Mouse (Mus musculus) left cerebral cortex, adult 2 months (tissue): Measurements from ENCODE around the gene Dennd1b. TPM values are rescaled to one million over a fixed set of nuclear protein-coding genes. Genes with fewer than 3 reads are reported as not detected.
A peak's percentile ranks its signal among the peaks of the same experiment; 100 is the strongest.

ENCODE experiments used
- DNase-seq, 2 experiments: peaks; one replicate each; pipeline ENCODE4 v3.0.0; 2021 to 2022; ENCODE audit warnings: low spot score in 2 of 2, mixed read lengths in 1 of 2; ENCODE audit errors: extremely low spot score in 1 of 2
- H3K27ac ChIP-seq: fragments of 200-600 bp; 2 replicates; pipeline ENCODE4 v1.8.1; 2022
- H3K4me3 ChIP-seq: fragments of 200-600 bp; 2 replicates; pipeline ENCODE4 v1.8.1; 2022
- CTCF ChIP-seq: fragments of 200-600 bp; IDR thresholded peaks from 2 replicates; pipeline ENCODE4 v1.8.1; 2022; ENCODE audit warnings: antibody characterized with exemption, mild to moderate bottlenecking, moderate library complexity
- intact Hi-C: fragments of 180-260 bp; cut with DNase I; formaldehyde crosslinking; loops from one replicate; pipeline ENCODE4 v1.15.1; 2025
- total RNA-seq, 2 experiments: library from RNA; stranded (reverse); gene quantifications; 2 replicates each; pipeline ENCODE4 v1.2.3; 2021

Dennd1b gene
- total RNA-seq, 2 experiments from 2014 or later = 44.6 to 48.9 TPM

DNA sequence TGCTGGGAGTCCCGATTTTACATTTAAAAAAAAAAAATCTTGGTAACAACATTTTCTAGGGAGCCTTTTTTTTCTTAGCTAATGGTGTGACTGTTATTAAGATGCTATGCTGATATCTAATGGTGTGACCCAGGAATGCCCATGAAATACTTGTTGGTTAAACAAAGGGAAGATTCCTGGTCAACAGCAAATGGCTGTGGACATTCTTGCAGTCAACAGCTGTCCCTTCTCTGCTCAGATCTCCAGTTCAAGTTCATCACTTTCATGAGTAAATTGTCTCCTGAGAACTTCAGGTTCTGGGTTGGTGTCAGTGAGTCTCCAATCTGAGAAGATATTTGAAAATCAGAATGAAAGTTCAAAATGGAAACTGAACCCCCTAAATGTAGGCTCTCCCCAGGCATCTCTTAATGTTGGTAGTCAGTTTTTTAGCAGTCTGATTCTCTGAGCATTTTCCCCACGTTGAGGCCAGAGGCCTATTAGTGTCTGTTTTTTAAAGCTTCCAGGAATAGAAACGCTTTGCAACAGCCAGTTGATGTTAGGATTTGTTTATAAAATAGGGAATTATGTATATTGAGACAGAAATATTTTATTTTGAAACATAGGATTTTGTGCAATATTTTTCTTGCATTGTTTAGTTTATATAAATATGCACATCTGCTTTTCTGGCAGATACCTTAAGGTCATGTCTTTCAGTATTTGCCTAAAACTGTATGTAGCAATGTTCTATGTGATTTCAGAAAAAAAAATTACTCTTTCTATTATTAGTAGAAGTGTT is 211.0 kb downstream of the Dennd1b start:
- no peak for DNase-seq
- no peak overlapping the region for H3K4me3 ChIP-seq
- intact Hi-C loops = loop anchor here (5.0 kb wide), 1 partner anchor 93 kb away; no protein-coding TSS in a partner anchor
- no peak overlapping the region for H3K27ac ChIP-seq
- no peak for TF ChIP-seq CTCF

DNA sequence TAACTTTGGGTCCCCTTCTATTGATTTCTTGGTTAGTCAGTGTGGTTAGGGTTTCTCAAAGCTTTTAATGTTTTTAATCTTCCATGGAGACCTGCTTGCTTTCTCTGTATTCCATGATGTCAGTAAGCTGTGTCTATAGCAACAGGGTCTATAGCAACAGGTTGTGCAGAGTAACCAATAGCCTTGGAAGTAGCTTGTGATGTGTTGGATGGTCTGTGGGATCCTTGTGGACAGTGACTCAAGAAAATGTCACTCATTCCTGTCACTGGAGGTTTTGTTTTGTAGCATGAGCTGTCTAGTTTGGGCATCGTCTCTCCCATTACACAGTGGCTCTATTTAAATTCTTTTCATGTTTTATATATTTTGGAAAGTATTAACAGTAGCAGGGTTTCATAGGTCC is 216.5 kb downstream of the Dennd1b start:
- no peak for TF ChIP-seq CTCF
- no peak overlapping the region for H3K27ac ChIP-seq
- DNase-seq = no peak
- intact Hi-C loops = no loop called here
- H3K4me3 ChIP-seq = no peak overlapping the region

DNA sequence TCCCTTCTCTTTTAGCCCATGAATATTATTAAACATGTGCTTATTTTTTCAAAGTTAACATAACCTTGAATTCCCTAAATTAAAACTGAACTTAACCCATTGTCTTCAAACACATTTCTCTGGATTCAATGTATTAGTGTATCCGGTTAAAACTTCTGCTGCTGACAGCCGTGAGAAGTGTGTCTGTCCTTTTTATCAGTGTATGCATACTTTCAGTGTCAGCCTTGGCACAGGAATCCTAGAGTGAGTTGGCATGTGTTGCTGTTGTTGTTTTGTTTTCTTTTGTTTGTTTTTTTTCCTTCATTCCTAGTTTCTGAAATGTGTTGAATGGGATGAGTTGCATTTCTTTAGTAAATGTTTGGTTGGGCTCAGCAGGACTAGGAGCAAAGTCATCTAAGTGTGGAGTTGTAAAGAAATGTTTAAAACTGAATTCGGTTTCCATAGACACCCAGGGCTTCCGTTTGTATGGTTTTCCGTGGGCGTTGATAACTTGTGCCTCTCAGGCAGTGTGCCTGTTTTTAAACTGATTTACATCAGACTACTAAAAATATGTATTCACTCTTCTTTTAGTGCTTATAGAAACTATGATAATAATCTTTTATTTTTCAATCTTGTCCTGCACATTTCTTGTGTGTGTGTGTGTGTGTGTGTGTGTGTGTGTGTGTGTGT is 217.4 kb downstream of the Dennd1b start:
- DNase-seq = no peak
- Histone ChIP-seq H3K4me3 (no peak overlapping the region), H3K27ac (no peak overlapping the region)
- no peak for TF ChIP-seq CTCF
- intact Hi-C loops = no loop called here

DNA sequence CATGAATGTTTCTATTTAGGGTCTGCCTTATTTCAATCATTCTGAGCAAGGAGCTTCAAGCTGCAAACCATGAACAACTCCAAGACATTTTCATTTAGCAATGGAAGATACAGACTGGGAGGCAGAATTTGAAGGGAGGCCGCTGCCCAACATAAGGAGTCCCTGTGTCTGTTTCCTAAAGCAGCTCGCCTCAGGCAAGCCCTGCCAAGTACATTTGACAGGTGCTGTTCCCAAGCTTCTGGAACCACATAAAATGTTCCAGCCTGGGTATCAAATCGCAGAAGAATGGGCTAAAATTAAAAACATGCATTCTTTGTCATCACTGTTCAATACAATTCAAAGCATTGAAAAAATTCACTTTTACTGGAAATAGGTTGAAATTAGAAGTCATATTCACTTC is 229.4 kb downstream of the Dennd1b start:
- Histone ChIP-seq H3K27ac (no peak overlapping the region), H3K4me3 (no peak overlapping the region)
- intact Hi-C loops = no loop called here
- DNase-seq = no peak
- no peak for TF ChIP-seq CTCF

DNA sequence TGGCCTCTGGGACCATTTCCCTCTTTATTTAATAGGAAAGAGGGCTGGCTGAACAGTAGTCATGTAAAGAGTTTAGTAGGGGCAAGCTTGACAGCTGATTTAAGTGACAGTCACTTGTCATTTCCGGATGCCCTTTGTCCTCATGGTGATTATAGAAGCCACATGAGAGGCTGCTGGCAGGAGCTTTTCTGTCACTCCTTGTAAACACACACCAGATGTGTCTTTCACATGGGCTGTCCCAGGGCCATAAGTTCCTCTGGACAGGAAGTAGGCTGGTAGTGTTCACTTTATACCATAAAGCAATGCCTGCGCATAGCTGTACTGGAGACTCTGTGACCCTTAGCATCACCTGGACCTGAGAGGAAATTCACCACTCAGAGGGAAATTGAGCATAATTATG is 230.8 kb downstream of the Dennd1b start:
- Histone ChIP-seq H3K4me3 (no peak overlapping the region), H3K27ac (no peak overlapping the region)
- DNase-seq = no peak
- no peak for TF ChIP-seq CTCF
- intact Hi-C loops = no loop called here

DNA sequence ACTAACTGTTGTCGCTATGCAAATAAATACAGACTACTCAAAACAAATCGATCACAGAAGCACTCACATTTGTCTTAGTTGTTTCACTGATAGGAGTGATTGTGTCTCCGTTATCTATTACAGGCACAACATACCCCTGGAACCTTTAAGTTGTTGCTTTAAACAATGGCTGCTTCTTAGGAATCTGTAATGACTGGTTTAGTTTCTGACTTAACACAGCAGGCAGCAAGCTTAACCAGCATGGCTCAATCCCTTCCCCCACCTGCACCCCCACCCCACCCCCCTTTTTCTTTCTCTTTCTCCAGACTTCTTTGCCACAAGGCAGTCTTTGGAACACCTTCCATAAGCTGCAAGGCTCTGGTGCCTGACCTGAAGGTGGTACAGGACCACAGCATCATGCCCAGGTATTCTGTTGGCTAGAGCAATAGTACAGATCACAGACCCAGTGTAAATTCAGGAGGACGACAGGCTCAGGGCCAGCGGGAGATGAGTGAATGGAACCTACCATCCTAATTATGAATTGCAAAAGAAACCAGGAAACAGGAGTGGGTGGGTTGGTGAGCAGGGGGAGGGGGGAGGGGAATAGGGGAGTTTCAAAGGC is 231.3 kb downstream of the Dennd1b start:
- Histone ChIP-seq H3K27ac (no peak overlapping the region), H3K4me3 (no peak overlapping the region)
- no peak for DNase-seq
- intact Hi-C loops = no loop called here
- no peak for TF ChIP-seq CTCF

DNA sequence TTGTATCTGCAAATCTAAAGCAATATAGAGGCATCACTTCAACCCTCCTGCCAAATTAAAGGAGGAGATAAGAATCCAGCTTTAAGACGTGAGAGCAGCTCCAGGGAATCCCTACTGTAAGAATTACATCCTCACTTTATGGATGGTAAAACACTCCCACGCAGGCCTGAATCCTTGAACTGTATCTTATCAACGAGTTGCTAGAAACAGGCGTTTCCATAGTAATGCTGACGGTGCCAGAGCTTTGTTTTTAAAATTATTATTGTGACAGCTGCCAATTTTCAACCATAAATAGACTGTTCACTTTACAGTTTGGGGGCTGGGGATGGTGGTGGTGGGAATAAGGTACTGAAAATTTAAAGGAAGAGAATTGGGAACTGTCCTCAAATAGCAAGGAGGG is 239.8 kb downstream of the Dennd1b start:
- no peak overlapping the region for H3K4me3 ChIP-seq
- intact Hi-C loops = no loop called here
- H3K27ac ChIP-seq = no peak overlapping the region
- no peak for TF ChIP-seq CTCF
- no peak for DNase-seq

DNA sequence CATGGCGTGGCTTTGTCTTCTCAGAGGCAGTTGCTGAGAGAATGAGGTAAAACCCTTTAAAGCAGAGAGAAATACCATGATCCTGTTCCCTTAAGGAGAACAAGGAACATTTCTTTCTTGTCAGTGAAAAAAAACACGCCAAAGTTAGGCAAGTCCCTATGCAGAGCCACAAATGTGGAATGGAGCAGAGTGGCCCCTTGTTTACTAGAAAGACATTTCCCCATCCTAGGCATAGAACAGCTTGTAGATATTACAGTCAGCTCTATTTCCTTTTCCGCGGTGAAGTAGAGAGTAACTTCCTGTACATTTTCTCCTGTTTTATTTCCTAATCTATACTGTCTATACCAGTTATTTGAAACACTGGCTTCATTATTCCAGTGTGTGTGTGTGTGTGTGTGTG is 243.0 kb downstream of the Dennd1b start:
- Histone ChIP-seq H3K27ac (no peak overlapping the region), H3K4me3 (no peak overlapping the region)
- DNase-seq = no peak
- intact Hi-C loops = no loop called here
- TF ChIP-seq CTCF = no peak

DNA sequence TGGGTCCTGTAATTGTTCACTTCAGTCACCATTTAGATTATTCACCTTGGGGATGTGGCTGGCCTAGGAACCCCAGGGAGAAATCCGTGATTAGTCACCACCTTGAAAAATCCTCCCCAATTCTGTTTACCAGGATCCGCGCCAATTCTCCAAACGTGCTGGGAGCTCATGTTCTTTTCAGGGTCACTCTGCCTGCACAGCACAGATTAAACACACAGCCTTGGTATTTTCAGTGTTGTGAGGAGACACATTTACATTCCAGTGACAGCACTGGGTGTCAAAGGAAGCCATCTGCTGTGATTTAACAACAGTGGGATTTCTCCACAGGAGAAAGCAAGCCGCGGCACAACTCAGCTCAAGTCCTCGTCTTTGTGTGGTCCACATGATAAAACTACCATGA is 246.6 kb downstream of the Dennd1b start:
- Histone ChIP-seq H3K27ac (no peak overlapping the region), H3K4me3 (no peak overlapping the region)
- intact Hi-C loops = no loop called here
- peak in 1 of 2 experiments; percentile 14 for DNase-seq
- TF ChIP-seq CTCF = no peak

DNA sequence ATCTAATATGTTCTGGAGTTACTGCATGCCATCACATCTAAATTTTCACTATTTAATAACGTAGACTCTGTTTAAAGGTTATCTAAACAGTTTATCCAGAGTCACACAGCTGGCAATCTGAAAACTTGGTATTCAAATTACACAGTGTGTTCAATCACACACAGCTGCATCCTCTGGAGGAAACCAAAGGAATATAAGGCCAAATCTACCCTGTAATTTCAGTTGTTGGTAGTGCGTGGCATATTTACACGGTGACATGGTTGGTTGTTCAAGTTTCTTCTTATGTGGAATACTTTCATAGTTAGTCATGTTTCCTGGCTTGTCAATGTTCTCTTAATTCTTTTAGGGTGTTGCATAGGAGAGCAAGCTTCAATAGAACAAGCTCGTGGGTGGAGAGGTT is 247.3 kb downstream of the Dennd1b start:
- Histone ChIP-seq H3K4me3 (no peak overlapping the region), H3K27ac (no peak overlapping the region)
- intact Hi-C loops = no loop called here
- no peak for DNase-seq
- TF ChIP-seq CTCF = no peak

DNA sequence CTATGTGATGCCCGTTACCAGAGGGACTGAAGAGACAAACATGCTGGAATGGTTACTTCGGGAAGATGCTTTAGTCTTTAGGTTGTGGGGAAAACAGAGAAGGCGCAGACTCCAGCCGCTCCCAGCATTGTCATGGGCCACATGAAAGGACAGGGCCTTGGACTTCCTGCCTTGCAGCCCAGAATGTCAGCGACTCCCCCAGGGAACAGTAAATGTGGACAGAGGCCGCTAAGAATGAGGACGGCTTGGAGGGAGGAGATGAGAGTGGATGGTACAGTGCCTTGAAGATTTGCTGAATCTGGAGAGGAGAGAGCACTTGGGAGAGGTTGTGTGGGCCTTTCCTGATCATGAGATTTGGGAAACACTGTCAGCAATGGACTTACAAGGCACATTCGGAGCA is 252.1 kb downstream of the Dennd1b start:
- Histone ChIP-seq H3K4me3 (no peak overlapping the region), H3K27ac (no peak overlapping the region)
- TF ChIP-seq CTCF = no peak
- intact Hi-C loops = no loop called here
- DNase-seq = no peak

DNA sequence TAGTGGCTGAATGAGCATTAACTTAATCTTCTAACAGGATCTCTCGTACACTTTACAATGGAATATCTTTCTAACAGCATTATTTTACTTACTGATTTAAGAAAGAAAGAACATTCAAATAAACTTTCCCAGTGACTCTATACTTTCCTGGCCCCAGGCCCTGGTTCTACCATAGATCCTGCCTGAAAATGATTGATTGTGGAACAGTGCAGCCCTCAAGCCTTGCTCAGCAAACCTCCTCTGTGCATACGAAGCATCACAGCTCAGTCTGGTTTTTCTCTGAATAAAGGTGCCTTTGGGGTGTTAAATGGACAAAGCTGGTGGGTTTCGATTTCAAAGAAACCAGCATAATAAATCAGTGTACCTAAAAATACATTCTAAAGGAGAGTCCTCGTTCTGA is 260.6 kb downstream of the Dennd1b start:
- Histone ChIP-seq H3K4me3 (no peak overlapping the region), H3K27ac (no peak overlapping the region)
- intact Hi-C loops = no loop called here
- no peak for DNase-seq
- no peak for TF ChIP-seq CTCF
